Mouse (Mus musculus) layer of hippocampus, adult 8-10 months (tissue): ENCODE data around the gene Piezo1. TPM values are rescaled to one million over a fixed set of nuclear protein-coding genes. Genes with fewer than 3 reads are reported as not detected.
A peak's percentile ranks its signal among the peaks of the same experiment; 100 is the strongest.

Source experiments
- DNase-seq, 2 experiments: peaks; one replicate each; pipeline ENCODE4 v3.0.0; 2022; ENCODE audit warnings: low spot score in 2 of 2
- total RNA-seq, 4 experiments: library from RNA; stranded (reverse); gene quantifications; 2 replicates each; pipeline ENCODE4 v1.2.4; 2022

Piezo1 gene
- total RNA-seq, 4 experiments from 2014 or later, result 4.6 to 7.0 (median 4.9) TPM

GRCm38 (mm10) chr8:122571153-122571552 is 20.0 kb upstream of the Piezo1 start:
- no peak for DNase-seq

- no peak for DNase-seq
These were observed 18.9 kb upstream of the Piezo1 start for GRCm38 (mm10) chr8:122569996-122570395.

GRCm38 (mm10) chr8:122569329-122569728 is 18.2 kb upstream of the Piezo1 start:
- DNase-seq, result no peak

GRCm38 (mm10) chr8:122568881-122569309 is 17.8 kb upstream of the Piezo1 start:
- DNase-seq, result no peak

- no peak for DNase-seq
These were observed 17.0 kb upstream of the Piezo1 start for GRCm38 (mm10) chr8:122568109-122568504.

GRCm38 (mm10) chr8:122567361-122568108 is 16.4 kb upstream of the Piezo1 start, which contains the start of gene Cdt1:
Gene Cdt1 (plus strand): TSS chr8:122568015.
- DNase-seq, result peak; percentile 92 to 94

GRCm38 (mm10) chr8:122566766-122567165 is 15.6 kb upstream of the Piezo1 start:
- DNase-seq, result no peak

GRCm38 (mm10) chr8:122564363-122565352 is 13.5 kb upstream of the Piezo1 start:
- DNase-seq, result no peak

GRCm38 (mm10) chr8:122561199-122561598 is 10.1 kb upstream of the Piezo1 start:
- DNase-seq, result no peak

- no peak for DNase-seq
These were observed 7.7 kb upstream of the Piezo1 start for GRCm38 (mm10) chr8:122558671-122559349.

GRCm38 (mm10) chr8:122557248-122558038 is 6.3 kb upstream of the Piezo1 start:
- no peak for DNase-seq

- DNase-seq, result no peak
These were observed 5.2 kb upstream of the Piezo1 start for GRCm38 (mm10) chr8:122556030-122557009.

GRCm38 (mm10) chr8:122554786-122555185 is 3.7 kb upstream of the Piezo1 start:
- peak in 1 of 2 experiments; percentile 64 for DNase-seq

- DNase-seq, result no peak
These were observed 199 bp downstream of the Piezo1 start for GRCm38 (mm10) chr8:122550995-122551264.

GRCm38 (mm10) chr8:122550234-122550994 is 715 bp downstream of the Piezo1 start:
- no peak for DNase-seq

GRCm38 (mm10) chr8:122548891-122549439 is 2.2 kb downstream of the Piezo1 start:
- DNase-seq, result no peak

- no peak for DNase-seq
These were observed 2.8 kb downstream of the Piezo1 start for GRCm38 (mm10) chr8:122548331-122548730.

- no peak for DNase-seq
These were observed 3.3 kb downstream of the Piezo1 start for GRCm38 (mm10) chr8:122547815-122548214.
